Mouse (Mus musculus): ENCODE measurements around the gene Dlx5. TPM values are rescaled to one million over a fixed set of nuclear protein-coding genes. Genes with fewer than 3 reads are reported as not detected.

Gene Dlx5
- polyA plus RNA-seq, 1 experiment from 2014 or later = 33.9 TPM

GRCm38 (mm10) chr6:6884897-6885296 lies 3.0 kb upstream of the Dlx5 start:
- Histone ChIP-seq H3K27me3 (peaks cover 48% of the 10 kb centered on the region), H3K27ac (no peak overlapping the region), H3K9ac (replicated peaks) (no peak overlapping the region; the same call in 1 of the 2 replicates), H3K9me3 (no peaks in the 10 kb centered on the region), H3K4me2 (no peak overlapping the region), H3K36me3 (no peaks in the 10 kb centered on the region), H3K4me3 (replicated peaks) (no peak overlapping the region), H3K4me1 (replicated peaks) (peaks cover 28% of the 10 kb centered on the region)
- no peak for ATAC-seq (ENCODE audit: insufficient number of reproducible peaks, insufficient read depth, low FRiP score, low TSS enrichment, low read depth)
- 1% methylated on average over 12 of the region's 12 CpGs for WGBS

- H3K4me2 ChIP-seq = peak overlapping the region; percentile 86
Observed at GRCm38 (mm10) chr6:6882266-6882797, 447 bp upstream of the Dlx5 start.

GRCm38 (mm10) chr6:6881115-6881637 lies 709 bp downstream of the Dlx5 start:
- Histone ChIP-seq H3K4me3 (replicated peaks) (peak overlapping the region; percentile 67), H3K27ac (peak overlapping the region; percentile 82), H3K27me3 (peaks cover 75% of the 10 kb centered on the region), H3K4me1 (replicated peaks) (peaks cover 47% of the 10 kb centered on the region), H3K4me2 (peak overlapping the region; percentile 86), H3K9ac (replicated peaks) (peak overlapping the region; percentile 73), H3K9me3 (no peaks in the 10 kb centered on the region), H3K36me3 (0 out of 2 replicates have a peak, but pooled peaks cover 8% of the 10 kb centered on the region)
- peak; percentile 40 for ATAC-seq (ENCODE audit: insufficient number of reproducible peaks, insufficient read depth, low FRiP score, low TSS enrichment, low read depth)
- WGBS = 2% methylated on average over 30 of the region's 30 CpGs

More at GRCm38 (mm10) chr6:6882266-6882797, 447 bp upstream of the Dlx5 start:
- no peak for ATAC-seq (ENCODE audit: insufficient number of reproducible peaks, insufficient read depth, low FRiP score, low TSS enrichment, low read depth)
- Histone ChIP-seq H3K9ac (replicated peaks) (0 out of 2 replicates have a peak overlapping the region, but pooled peaks have one; percentile 18), H3K4me3 (replicated peaks) (peak overlapping the region; percentile 67), H3K27ac (peak overlapping the region; percentile 53; the same call in 1 of the 2 replicates), H3K9me3 (no peaks in the 10 kb centered on the region), H3K27me3 (peaks cover 65% of the 10 kb centered on the region), H3K36me3 (0 out of 2 replicates have a peak, but pooled peaks cover 5% of the 10 kb centered on the region), H3K4me1 (replicated peaks) (peaks cover 47% of the 10 kb centered on the region)
- 8% methylated on average over 10 of the region's 11 CpGs for WGBS

GRCm38 (mm10) chr6:6880361-6881114 lies 1.3 kb downstream of the Dlx5 start:
- Histone ChIP-seq H3K36me3 (0 out of 2 replicates have a peak, but pooled peaks cover 8% of the 10 kb centered on the region), H3K9me3 (no peaks in the 10 kb centered on the region), H3K4me3 (replicated peaks) (peak overlapping the region; percentile 67), H3K27me3 (peaks cover 81% of the 10 kb centered on the region), H3K4me1 (replicated peaks) (peaks cover 47% of the 10 kb centered on the region), H3K9ac (replicated peaks) (peak overlapping the region; percentile 73), H3K27ac (peak overlapping the region; percentile 82), H3K4me2 (peak overlapping the region; percentile 86)
- ATAC-seq (ENCODE audit: insufficient number of reproducible peaks, insufficient read depth, low FRiP score, low TSS enrichment, low read depth) = no peak
- WGBS = 1% methylated on average over 24 of the region's 24 CpGs

GRCm38 (mm10) chr6:6879371-6880325 lies 2.2 kb downstream of the Dlx5 start:
- Histone ChIP-seq H3K9me3 (no peaks in the 10 kb centered on the region), H3K4me2 (peak overlapping the region; percentile 86), H3K36me3 (0 out of 2 replicates have a peak, but pooled peaks cover 8% of the 10 kb centered on the region), H3K27ac (no peak overlapping the region), H3K27me3 (peaks cover 89% of the 10 kb centered on the region), H3K4me1 (replicated peaks) (peaks cover 51% of the 10 kb centered on the region), H3K4me3 (replicated peaks) (peak overlapping the region; percentile 67), H3K9ac (replicated peaks) (peak overlapping the region; percentile 73)
- ATAC-seq (ENCODE audit: insufficient number of reproducible peaks, insufficient read depth, low FRiP score, low TSS enrichment, low read depth) = no peak
- 2% methylated on average over 44 of the region's 44 CpGs for WGBS

- WGBS = 0% methylated on average over 14 of the region's 14 CpGs
Observed at GRCm38 (mm10) chr6:6878841-6879291, 3.0 kb downstream of the Dlx5 start.

GRCm38 (mm10) chr6:6877981-6878840 lies 3.7 kb downstream of the Dlx5 start:
- no peak for ATAC-seq (ENCODE audit: insufficient number of reproducible peaks, insufficient read depth, low FRiP score, low TSS enrichment, low read depth)
- Histone ChIP-seq H3K27me3 (peaks cover 95% of the 10 kb centered on the region), H3K4me1 (replicated peaks) (peaks cover 52% of the 10 kb centered on the region), H3K4me2 (peak overlapping the region; percentile 86), H3K36me3 (0 out of 2 replicates have a peak, but pooled peaks cover 8% of the 10 kb centered on the region), H3K9me3 (no peaks in the 10 kb centered on the region), H3K27ac (no peak overlapping the region), H3K9ac (replicated peaks) (peak overlapping the region; percentile 18; the same call in 1 of the 2 replicates), H3K4me3 (replicated peaks) (peak overlapping the region; percentile 67)
- 4% methylated on average over 34 of the region's 34 CpGs for WGBS

More at GRCm38 (mm10) chr6:6878841-6879291, 3.0 kb downstream of the Dlx5 start:
- H3K4me2 ChIP-seq = peak overlapping the region; percentile 86
- 0 out of 2 replicates have a peak, but pooled peaks cover 8% of the 10 kb centered on the region for H3K36me3 ChIP-seq
- peaks cover 57% of the 10 kb centered on the region for H3K4me1 ChIP-seq (replicated peaks)
- peak overlapping the region; percentile 67 for H3K4me3 ChIP-seq (replicated peaks)
- H3K9ac ChIP-seq (replicated peaks) = peak overlapping the region; percentile 73; the same call in 1 of the 2 replicates
- ATAC-seq (ENCODE audit: insufficient number of reproducible peaks, insufficient read depth, low FRiP score, low TSS enrichment, low read depth) = no peak
- no peak overlapping the region for H3K27ac ChIP-seq
- H3K9me3 ChIP-seq = no peaks in the 10 kb centered on the region
- peaks cover 95% of the 10 kb centered on the region for H3K27me3 ChIP-seq

- peaks cover 95% of the 10 kb centered on the region for H3K27me3 ChIP-seq
- WGBS = 21% methylated on average over 5 of the region's 5 CpGs
- no peak for ATAC-seq (ENCODE audit: insufficient number of reproducible peaks, insufficient read depth, low FRiP score, low TSS enrichment, low read depth)
- H3K4me2 ChIP-seq = no peak overlapping the region
- H3K4me1 ChIP-seq (replicated peaks) = peaks cover 49% of the 10 kb centered on the region
- no peak overlapping the region for H3K4me3 ChIP-seq (replicated peaks)
- no peaks in the 10 kb centered on the region for H3K9me3 ChIP-seq
- no peak overlapping the region for H3K27ac ChIP-seq
- H3K36me3 ChIP-seq = 0 out of 2 replicates have a peak, but pooled peaks cover 8% of the 10 kb centered on the region
- no peak overlapping the region for H3K9ac ChIP-seq (replicated peaks)
Observed at GRCm38 (mm10) chr6:6877346-6877910, 4.5 kb downstream of the Dlx5 start.

GRCm38 (mm10) chr6:6876731-6877130 lies 5.2 kb downstream of the Dlx5 start:
- H3K36me3 ChIP-seq = 0 out of 2 replicates have a peak, but pooled peaks cover 8% of the 10 kb centered on the region
- ATAC-seq (ENCODE audit: insufficient number of reproducible peaks, insufficient read depth, low FRiP score, low TSS enrichment, low read depth) = no peak
- H3K9ac ChIP-seq (replicated peaks) = no peak overlapping the region
- H3K4me1 ChIP-seq (replicated peaks) = peaks cover 47% of the 10 kb centered on the region
- no peak overlapping the region for H3K4me2 ChIP-seq
- 17% methylated on average over 7 of the region's 7 CpGs for WGBS
- peaks cover 96% of the 10 kb centered on the region for H3K27me3 ChIP-seq
- H3K4me3 ChIP-seq (replicated peaks) = no peak overlapping the region
- no peak overlapping the region for H3K27ac ChIP-seq
- H3K9me3 ChIP-seq = no peaks in the 10 kb centered on the region

All from limb, embryonic 12.5 days (tissue).